Mouse (Mus musculus) intestine, embryonic 14.5 days (tissue): ENCODE measurements around the gene Grik4. TPM values are rescaled to one million over a fixed set of nuclear protein-coding genes. Genes with fewer than 3 reads are reported as not detected.

ENCODE experiments used
- ATAC-seq: fragments of 200-750 bp; cut with Nextera tagmentation; replicated peaks from 2 replicates; pipeline ENCODE4 v1.8.0; 2017; ENCODE audit warnings: low read depth, moderate number of reproducible peaks, moderate TSS enrichment, moderate library complexity; ENCODE audit not compliant: low FRiP score, low TSS enrichment
- DNase-seq: peaks from one replicate; pipeline ENCODE4 v3.0.0-alpha.2; 2018; ENCODE audit warnings: low spot score
- H3K27ac ChIP-seq: fragments of 300-500 bp; sonication (generic); 2 replicates; pipeline ENCODE4 v1.5.1; 2014; ENCODE audit warnings: low read depth, mild to moderate bottlenecking, control low read depth
- H3K27me3 ChIP-seq: fragments of 300-500 bp; sonication (generic); replicated peaks from 2 replicates; pipeline ENCODE4 v1.6.1; 2014; ENCODE audit warnings: low read length, control low read depth; ENCODE audit not compliant: control insufficient read depth, insufficient read depth
- H3K36me3 ChIP-seq: fragments of 300-500 bp; sonication (generic); 2 replicates; pipeline ENCODE4 v1.6.1; 2014; ENCODE audit warnings: low read length, control low read depth; ENCODE audit not compliant: control insufficient read depth, insufficient read depth
- H3K4me1 ChIP-seq: fragments of 300-500 bp; sonication (generic); replicated peaks from 2 replicates; pipeline ENCODE4 v1.6.1; 2014; ENCODE audit warnings: low read length, control low read depth, mixed read lengths; ENCODE audit not compliant: control insufficient read depth, insufficient read depth
- H3K4me2 ChIP-seq: fragments of 300-500 bp; sonication (generic); 2 replicates; pipeline ENCODE4 v1.6.1; 2014; ENCODE audit warnings: low read length
- H3K4me3 ChIP-seq: fragments of 300-500 bp; sonication (generic); 2 replicates; pipeline ENCODE4 v1.5.1; 2014; ENCODE audit warnings: low read depth, low read length, control low read depth, mixed read lengths
- H3K9ac ChIP-seq: fragments of 300-500 bp; sonication (generic); 2 replicates; pipeline ENCODE4 v1.6.1; 2014; ENCODE audit warnings: mild to moderate bottlenecking, low read length
- H3K9me3 ChIP-seq: fragments of 300-500 bp; sonication (generic); 2 replicates; pipeline ENCODE4 v1.6.1; 2016; ENCODE audit warnings: low read length, control low read depth; ENCODE audit not compliant: control insufficient read depth
- WGBS: fragments of 180-500 bp; shearing (Covaris S2); extraction: QIAGEN DNeasy Blood & Tissue Kit; methylation state at CpG from one replicate; pipeline ENCODE4 v1.1.7; 2014; 5-methylcytosine and 5-hydroxymethylcytosine counted together
- polyA plus RNA-seq: library from polyadenylated mRNA; unstranded; fragments of >200 nt; fragmentation: Nextera tagmentation; extraction: Ambion mirVana; gene quantifications from 2 replicates; pipeline ENCODE4 v1.2.1, GENCODE M21; 2014

Grik4 gene
- polyA plus RNA-seq, 1 experiment from 2014 or later, result 1.3 TPM

DNA sequence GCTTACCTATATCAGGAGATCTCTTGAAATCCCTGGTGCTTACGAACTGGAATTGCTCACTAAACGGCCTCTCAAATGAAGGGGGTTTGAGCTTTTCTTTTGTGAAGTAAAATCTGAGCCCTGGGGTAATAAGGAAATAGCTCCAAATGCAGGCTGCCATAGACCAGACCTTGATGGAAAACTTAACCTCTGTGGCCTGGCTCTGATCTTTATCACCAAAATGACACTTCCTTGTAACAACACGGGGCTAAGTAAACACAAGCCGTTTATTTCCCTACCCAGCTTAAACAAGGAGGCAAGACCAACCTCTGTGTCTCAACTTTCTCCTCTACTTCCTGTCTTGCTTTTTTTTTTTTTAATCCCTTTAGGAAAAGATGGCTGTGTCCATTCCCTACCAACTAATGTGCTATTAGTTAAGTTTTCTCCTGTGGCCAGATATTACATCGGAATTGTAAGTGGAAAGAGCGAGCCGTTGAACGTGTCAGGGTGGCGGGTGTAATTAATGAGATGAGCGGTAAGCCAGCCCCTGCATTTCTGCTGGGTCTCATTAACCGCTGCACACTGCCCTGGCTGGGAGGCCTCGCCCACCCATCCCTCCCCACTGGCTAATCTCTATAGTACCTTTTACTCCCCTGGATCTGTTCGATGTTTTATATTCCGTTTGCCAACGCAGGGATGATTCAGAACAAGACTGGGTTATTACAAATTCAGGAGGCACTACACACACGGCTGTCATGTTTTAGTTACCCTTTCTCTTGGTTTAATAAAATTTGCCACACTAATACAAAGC lies 47.7 kb downstream of the Grik4 start:
- Histone ChIP-seq H3K9ac (no peak overlapping the region; the same call in 1 of the 2 replicates), H3K4me1 (peaks cover 14% of the 10 kb centered on the region), H3K4me2 (peak overlapping the region; percentile 97), H3K9me3 (no peaks in the 10 kb centered on the region), H3K27me3 (no peaks in the 10 kb centered on the region), H3K36me3 (no peaks in the 10 kb centered on the region), H3K27ac (no peak overlapping the region), H3K4me3 (peak overlapping the region; percentile 45)
- ATAC-seq (no peak), DNase-seq (no peak)
- whole genome bisulfite sequencing, result 6% methylated on average over 16 of the region's 16 CpGs

DNA sequence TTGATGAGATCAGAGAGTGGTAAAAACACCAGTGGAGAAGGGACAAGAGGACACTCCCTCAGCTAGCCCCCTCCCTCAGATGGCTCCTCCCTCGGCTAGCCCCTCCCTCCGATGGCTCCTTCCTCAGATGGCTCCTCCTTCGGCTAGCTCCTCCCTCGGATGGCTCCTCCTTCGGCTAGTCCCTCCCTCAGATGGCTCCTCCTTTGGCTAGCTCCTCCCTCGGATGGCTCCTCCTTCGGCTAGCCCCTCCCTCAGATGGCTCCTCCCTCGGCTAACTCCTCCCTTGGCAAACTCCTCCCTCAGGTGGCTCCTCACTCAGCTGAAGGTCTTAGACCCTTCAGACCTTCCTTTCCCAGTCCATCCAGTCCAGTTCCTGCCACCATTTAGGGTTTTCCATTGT lies 51.5 kb downstream of the Grik4 start:
- Histone ChIP-seq H3K4me2 (no peak overlapping the region), H3K4me3 (no peak overlapping the region), H3K4me1 (peaks cover 13% of the 10 kb centered on the region; the same call in 1 of the 2 replicates), H3K27ac (no peak overlapping the region), H3K36me3 (no peaks in the 10 kb centered on the region), H3K27me3 (no peaks in the 10 kb centered on the region), H3K9me3 (no peaks in the 10 kb centered on the region), H3K9ac (no peak overlapping the region)
- WGBS, result 88% methylated on average over 8 of the region's 8 CpGs
- DNase-seq, result no peak
- no peak for ATAC-seq

GRCm38 (mm10) chr9:42887930-42888329 lies 56.4 kb downstream of the Grik4 start:
- no peak overlapping the region for H3K9ac ChIP-seq
- H3K4me3 ChIP-seq, result no peak overlapping the region
- no peaks in the 10 kb centered on the region for H3K27me3 ChIP-seq
- peaks cover 25% of the 10 kb centered on the region for H3K4me1 ChIP-seq
- H3K4me2 ChIP-seq, result no peak overlapping the region
- H3K27ac ChIP-seq, result no peak overlapping the region
- H3K36me3 ChIP-seq, result no peaks in the 10 kb centered on the region
- DNase-seq, result no peak
- no peaks in the 10 kb centered on the region for H3K9me3 ChIP-seq
- WGBS, result 82% methylated on average over 4 of the region's 4 CpGs
- ATAC-seq, result no peak

DNA sequence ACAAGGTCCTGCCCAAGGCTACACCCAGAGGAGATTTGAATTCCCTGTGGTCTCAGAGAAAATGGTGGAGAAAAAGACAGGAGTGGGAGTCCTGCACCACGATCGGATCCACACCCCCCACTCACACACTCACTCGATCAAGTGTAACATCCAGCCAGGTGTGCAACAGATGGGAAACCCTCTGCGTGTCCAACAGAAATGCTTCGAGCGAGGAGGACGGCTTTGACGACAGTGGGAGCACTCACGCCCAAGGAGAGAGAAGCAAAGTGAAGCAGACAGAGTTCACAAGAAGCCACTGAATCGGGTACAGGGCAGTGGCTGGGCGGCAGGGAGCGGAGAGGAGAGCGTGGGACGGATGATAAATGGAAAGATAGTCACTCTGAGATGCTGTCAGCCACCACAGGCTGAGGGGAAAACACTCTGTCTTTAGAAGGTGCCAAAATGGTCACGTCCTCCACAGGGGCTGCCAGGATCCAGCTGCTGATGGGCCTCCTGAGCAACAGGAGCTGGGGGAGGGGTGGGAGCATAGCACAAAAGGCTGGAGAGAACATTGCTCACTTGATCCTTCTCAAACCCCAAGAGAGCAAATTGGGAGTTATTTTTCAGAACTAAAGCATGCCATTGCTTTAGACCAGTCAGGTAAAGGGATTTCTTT lies 58.1 kb downstream of the Grik4 start:
- no peaks in the 10 kb centered on the region for H3K9me3 ChIP-seq
- no peak overlapping the region for H3K9ac ChIP-seq
- H3K27me3 ChIP-seq, result no peaks in the 10 kb centered on the region
- H3K36me3 ChIP-seq, result no peaks in the 10 kb centered on the region
- H3K27ac ChIP-seq, result no peak overlapping the region
- no peak for DNase-seq
- H3K4me2 ChIP-seq, result no peak overlapping the region
- H3K4me1 ChIP-seq, result peaks cover 31% of the 10 kb centered on the region
- no peak overlapping the region for H3K4me3 ChIP-seq
- no peak for ATAC-seq
- whole genome bisulfite sequencing, result 46% methylated on average over 15 of the region's 15 CpGs

- no peak overlapping the region for H3K9ac ChIP-seq
- WGBS, result 58% methylated on average over 8 of the region's 8 CpGs
- no peak for ATAC-seq
- no peaks in the 10 kb centered on the region for H3K36me3 ChIP-seq
- H3K9me3 ChIP-seq, result no peaks in the 10 kb centered on the region
- H3K4me3 ChIP-seq, result no peak overlapping the region
- no peak overlapping the region for H3K27ac ChIP-seq
- DNase-seq, result no peak
- H3K27me3 ChIP-seq, result no peaks in the 10 kb centered on the region
- H3K4me1 ChIP-seq, result peaks cover 31% of the 10 kb centered on the region
- H3K4me2 ChIP-seq, result no peak overlapping the region
Measured at GRCm38 (mm10) chr9:42885566-42885965, 58.7 kb downstream of the Grik4 start.

DNA sequence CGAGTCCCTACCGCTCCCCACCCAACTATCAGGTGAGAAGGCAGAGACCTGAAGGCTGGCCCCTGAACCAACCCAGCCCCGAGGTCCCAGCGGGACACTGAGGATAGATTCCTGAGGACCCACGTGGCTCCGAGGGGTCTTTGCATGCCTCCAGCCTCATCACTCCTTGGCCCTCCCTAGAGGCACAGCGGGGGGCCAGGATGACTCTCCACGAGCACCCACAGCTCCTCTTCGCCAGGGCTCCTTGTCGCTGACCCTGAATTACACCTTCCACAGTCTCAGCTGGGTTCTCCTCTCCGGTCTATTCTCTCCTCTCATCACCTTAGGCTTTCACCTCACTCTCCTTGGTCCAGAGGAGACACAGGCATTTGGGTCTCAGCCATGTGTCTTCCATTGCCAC lies 59.2 kb downstream of the Grik4 start:
- Histone ChIP-seq H3K9me3 (no peaks in the 10 kb centered on the region), H3K27ac (no peak overlapping the region), H3K9ac (no peak overlapping the region), H3K4me2 (no peak overlapping the region; the same call in 1 of the 2 replicates), H3K36me3 (no peaks in the 10 kb centered on the region), H3K27me3 (no peaks in the 10 kb centered on the region), H3K4me3 (no peak overlapping the region), H3K4me1 (peaks cover 31% of the 10 kb centered on the region)
- ATAC-seq (no peak), DNase-seq (no peak)
- WGBS, result 45% methylated on average over 11 of the region's 11 CpGs

GRCm38 (mm10) chr9:42883006-42883759 lies 61.1 kb downstream of the Grik4 start:
- Histone ChIP-seq H3K27ac (no peak overlapping the region), H3K27me3 (no peaks in the 10 kb centered on the region), H3K36me3 (no peaks in the 10 kb centered on the region), H3K4me3 (no peak overlapping the region), H3K9ac (no peak overlapping the region), H3K4me2 (no peak overlapping the region), H3K9me3 (no peaks in the 10 kb centered on the region), H3K4me1 (peaks cover 23% of the 10 kb centered on the region)
- no peak for ATAC-seq
- DNase-seq, result no peak
- 82% methylated on average over 10 of the region's 10 CpGs for WGBS

- peak overlapping the region; percentile 12; the same call in 1 of the 2 replicates for H3K4me2 ChIP-seq
- H3K4me3 ChIP-seq, result peak overlapping the region; percentile 4; the same call in 1 of the 2 replicates
- ATAC-seq (peak; percentile 75), DNase-seq (no peak)
- WGBS, result 21% methylated on average over 10 of the region's 11 CpGs
- H3K36me3 ChIP-seq, result no peaks in the 10 kb centered on the region
- H3K27me3 ChIP-seq, result no peaks in the 10 kb centered on the region
- H3K27ac ChIP-seq, result no peak overlapping the region
- H3K4me1 ChIP-seq, result peaks cover 23% of the 10 kb centered on the region
- no peak overlapping the region for H3K9ac ChIP-seq
- H3K9me3 ChIP-seq, result no peaks in the 10 kb centered on the region
Measured at GRCm38 (mm10) chr9:42882313-42882712, 62.0 kb downstream of the Grik4 start.
